Mouse (Mus musculus) kidney, embryonic 16.5 days (tissue): ENCODE data around the gene Slc39a10. TPM values are rescaled to one million over a fixed set of nuclear protein-coding genes. Genes with fewer than 3 reads are reported as not detected.
A peak's percentile ranks its signal among the peaks of the same experiment; 100 is the strongest.

Experiments used
- ATAC-seq: fragments of 200-750 bp; cut with Nextera tagmentation; 2 replicates; pipeline ENCODE4 v1.8.0; 2017; ENCODE audit warnings: moderate TSS enrichment; ENCODE audit not compliant: low FRiP score, low TSS enrichment
- H3K27ac ChIP-seq: fragments of 300-500 bp; sonication (generic); 2 replicates; pipeline ENCODE4 v1.5.1; 2014; ENCODE audit warnings: low read length
- H3K27me3 ChIP-seq: fragments of 300-500 bp; sonication (generic); 2 replicates; pipeline ENCODE4 v1.6.1; 2014; ENCODE audit warnings: low read length, control low read depth, mixed read lengths; ENCODE audit not compliant: insufficient read depth
- H3K36me3 ChIP-seq: fragments of 300-500 bp; sonication (generic); 2 replicates; pipeline ENCODE4 v1.6.1; 2014; ENCODE audit warnings: low read length, control low read depth, mixed read lengths; ENCODE audit not compliant: insufficient read depth
- H3K4me1 ChIP-seq: fragments of 300-500 bp; sonication (generic); 2 replicates; pipeline ENCODE4 v1.6.1; 2014; ENCODE audit warnings: low read length, control low read depth, mixed read lengths; ENCODE audit not compliant: insufficient read depth
- H3K4me2 ChIP-seq: fragments of 300-500 bp; sonication (generic); replicated peaks from 2 replicates; pipeline ENCODE4 v1.6.1; 2014; ENCODE audit warnings: low read depth, low read length
- H3K4me3 ChIP-seq: fragments of 300-500 bp; sonication (generic); 2 replicates; pipeline ENCODE4 v1.5.1; 2014; ENCODE audit warnings: mild to moderate bottlenecking, low read length
- H3K9ac ChIP-seq: fragments of 300-500 bp; sonication (generic); replicated peaks from 2 replicates; pipeline ENCODE4 v1.6.1; 2014; ENCODE audit warnings: low read length
- H3K9me3 ChIP-seq: fragments of 300-500 bp; sonication (generic); 2 replicates; pipeline ENCODE4 v1.6.1; 2016; ENCODE audit warnings: low read length, control low read depth
- WGBS: fragments of 180-500 bp; shearing (Covaris S2); extraction: QIAGEN DNeasy Blood & Tissue Kit; methylation state at CpG from one replicate; pipeline ENCODE4 v1.1.7; 2014; 5-methylcytosine and 5-hydroxymethylcytosine counted together
- polyA plus RNA-seq: library from polyadenylated mRNA; unstranded; fragments of >200 nt; fragmentation: Nextera tagmentation; extraction: Ambion mirVana; gene quantifications from 2 replicates; pipeline ENCODE4 v1.2.1, GENCODE M21; 2015

Slc39a10 gene
- polyA plus RNA-seq, 1 experiment from 2014 or later: 39.6 TPM

DNA sequence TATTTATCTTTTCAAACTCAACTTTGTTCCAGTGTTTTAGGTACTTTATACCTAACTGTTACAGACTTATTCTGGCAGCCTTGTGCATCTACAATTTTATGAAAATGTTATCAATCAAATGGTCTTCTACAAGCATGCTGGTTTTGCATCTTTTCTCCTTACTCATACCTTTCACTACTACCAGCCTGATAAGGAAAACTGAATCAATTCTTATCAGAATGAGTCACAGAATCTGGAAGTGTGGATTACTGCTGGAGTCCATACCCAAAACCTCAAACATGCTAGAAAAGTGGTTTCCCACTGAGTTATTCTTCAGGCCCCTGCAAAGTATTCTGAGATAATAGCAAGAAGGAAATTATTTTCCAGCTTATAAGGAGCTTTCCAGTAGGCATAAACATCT is 12.7 kb downstream of the Slc39a10 start:
- H3K4me2 ChIP-seq: no peak overlapping the region
- no peak overlapping the region for H3K9ac ChIP-seq
- H3K36me3 ChIP-seq: no peaks in the 10 kb centered on the region
- H3K27ac ChIP-seq: no peak overlapping the region
- ATAC-seq: no peak
- H3K27me3 ChIP-seq: no peaks in the 10 kb centered on the region
- H3K9me3 ChIP-seq: no peaks in the 10 kb centered on the region
- no peaks in the 10 kb centered on the region for H3K4me1 ChIP-seq
- H3K4me3 ChIP-seq: no peak overlapping the region

DNA sequence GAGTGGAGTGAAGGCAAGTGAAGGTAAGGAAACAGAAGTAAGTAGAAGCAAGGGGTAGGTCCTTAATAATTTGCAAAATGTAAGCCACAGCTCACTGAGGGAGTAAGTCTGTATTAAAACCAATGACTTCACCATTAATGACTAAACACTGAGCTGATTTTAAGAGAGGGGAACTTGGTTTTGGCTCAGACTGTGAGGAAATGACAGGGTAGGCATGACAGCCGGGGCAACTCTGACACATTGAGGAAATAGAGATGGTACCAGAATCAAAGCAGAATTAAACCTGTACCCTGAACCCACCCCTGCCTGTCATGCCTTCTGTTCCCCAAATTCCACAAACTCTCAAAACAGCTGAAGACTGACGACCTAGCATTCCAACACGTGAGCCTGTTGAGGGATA is 18.9 kb downstream of the Slc39a10 start:
- 57% methylated on average over 3 of the region's 3 CpGs for WGBS

DNA sequence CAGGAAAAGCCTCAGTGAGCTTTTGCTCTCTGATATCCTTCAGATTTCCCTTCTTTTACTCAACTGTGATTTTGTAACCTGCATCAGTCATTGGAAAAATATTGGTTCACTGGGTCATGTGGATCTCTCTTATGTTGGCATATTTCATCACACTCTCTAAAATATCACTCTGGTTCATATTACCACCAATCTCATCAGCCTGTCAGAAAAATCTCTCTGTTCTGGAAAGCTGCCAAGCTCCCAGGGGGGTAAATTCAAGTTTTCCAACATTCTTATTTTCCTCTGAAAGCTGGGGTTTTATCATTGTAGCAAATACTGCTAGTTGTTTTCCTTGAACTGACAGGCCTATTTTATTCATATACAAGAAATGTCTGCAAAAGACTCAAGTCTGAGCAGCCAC is 22.9 kb downstream of the Slc39a10 start:
- H3K4me1 ChIP-seq: no peaks in the 10 kb centered on the region
- H3K4me2 ChIP-seq: no peak overlapping the region
- H3K36me3 ChIP-seq: no peaks in the 10 kb centered on the region
- no peaks in the 10 kb centered on the region for H3K27me3 ChIP-seq
- H3K9ac ChIP-seq: no peak overlapping the region
- H3K27ac ChIP-seq: no peak overlapping the region
- no peak for ATAC-seq
- H3K9me3 ChIP-seq: no peaks in the 10 kb centered on the region
- no peak overlapping the region for H3K4me3 ChIP-seq

More for the DNA sequence above, 18.9 kb downstream of the Slc39a10 start:
- Histone ChIP-seq H3K4me1 (no peaks in the 10 kb centered on the region), H3K4me2 (no peak overlapping the region), H3K27ac (no peak overlapping the region), H3K27me3 (no peaks in the 10 kb centered on the region), H3K4me3 (no peak overlapping the region), H3K9me3 (no peaks in the 10 kb centered on the region), H3K9ac (no peak overlapping the region), H3K36me3 (no peaks in the 10 kb centered on the region)
- no peak for ATAC-seq

DNA sequence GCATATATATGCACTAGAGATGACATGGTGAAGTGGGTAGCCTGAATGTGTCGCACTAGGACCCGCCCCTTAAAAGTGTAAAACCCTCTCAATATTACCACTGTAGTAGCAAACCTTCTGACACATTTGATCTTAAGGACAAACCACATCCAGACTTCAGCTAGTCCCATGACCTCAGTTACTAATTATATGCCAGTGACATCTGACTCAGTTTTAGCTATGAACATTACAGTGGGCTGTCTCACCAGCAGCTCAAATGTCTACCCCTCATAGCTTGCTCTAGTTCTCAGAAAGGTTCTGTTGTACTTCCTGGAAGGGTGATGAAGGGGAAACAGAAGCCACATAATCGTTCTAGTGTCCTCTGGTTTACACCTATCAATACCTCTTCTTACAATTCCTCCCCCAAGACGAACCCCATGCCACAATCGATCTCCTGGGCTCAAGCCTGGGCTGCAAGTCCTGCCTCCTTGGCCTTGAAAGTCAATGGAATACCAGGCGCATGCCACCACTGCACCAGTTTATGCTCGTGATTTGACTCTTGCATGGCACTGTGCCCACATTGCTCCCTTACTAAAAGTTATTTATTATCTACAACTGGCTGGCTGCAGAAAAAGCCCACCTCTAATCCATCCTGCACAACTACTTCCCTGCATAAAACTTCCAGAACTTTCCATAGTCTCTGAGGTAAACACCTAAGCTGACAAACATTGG is 28.3 kb downstream of the Slc39a10 start:
- 76% methylated on average over 7 of the region's 7 CpGs for WGBS
- H3K27ac ChIP-seq: no peak overlapping the region
- H3K4me2 ChIP-seq: no peak overlapping the region
- H3K9ac ChIP-seq: no peak overlapping the region
- H3K4me1 ChIP-seq: no peaks in the 10 kb centered on the region
- ATAC-seq: peak; percentile 9; the same call in 1 of the 2 replicates
- no peaks in the 10 kb centered on the region for H3K27me3 ChIP-seq
- H3K9me3 ChIP-seq: no peaks in the 10 kb centered on the region
- H3K4me3 ChIP-seq: no peak overlapping the region
- no peaks in the 10 kb centered on the region for H3K36me3 ChIP-seq

DNA sequence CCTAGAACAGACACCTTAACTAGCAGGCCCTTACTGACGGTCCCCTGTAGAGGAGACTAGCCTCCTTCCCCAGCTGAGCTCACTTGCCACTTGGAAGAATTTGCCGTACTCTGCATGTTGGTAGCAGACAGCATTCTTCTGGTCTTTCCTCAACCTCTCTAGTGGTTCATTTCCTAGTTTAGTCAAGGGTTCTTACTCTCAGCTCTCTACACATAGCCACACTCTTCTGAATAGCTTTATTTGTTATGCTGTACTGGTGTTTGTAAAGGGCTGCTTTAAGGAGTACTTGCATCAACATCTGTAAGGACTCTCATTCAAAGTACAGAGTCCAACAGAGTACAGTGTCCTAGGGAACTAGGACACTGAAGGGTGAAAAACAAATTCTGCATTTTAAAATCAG is 29.2 kb downstream of the Slc39a10 start:
- no peaks in the 10 kb centered on the region for H3K36me3 ChIP-seq
- H3K4me2 ChIP-seq: no peak overlapping the region
- WGBS: 89% methylated on average over 2 of the region's 2 CpGs
- no peaks in the 10 kb centered on the region for H3K27me3 ChIP-seq
- no peaks in the 10 kb centered on the region for H3K4me1 ChIP-seq
- H3K9me3 ChIP-seq: no peaks in the 10 kb centered on the region
- no peak overlapping the region for H3K9ac ChIP-seq
- no peak overlapping the region for H3K4me3 ChIP-seq
- no peak for ATAC-seq
- no peak overlapping the region for H3K27ac ChIP-seq

DNA sequence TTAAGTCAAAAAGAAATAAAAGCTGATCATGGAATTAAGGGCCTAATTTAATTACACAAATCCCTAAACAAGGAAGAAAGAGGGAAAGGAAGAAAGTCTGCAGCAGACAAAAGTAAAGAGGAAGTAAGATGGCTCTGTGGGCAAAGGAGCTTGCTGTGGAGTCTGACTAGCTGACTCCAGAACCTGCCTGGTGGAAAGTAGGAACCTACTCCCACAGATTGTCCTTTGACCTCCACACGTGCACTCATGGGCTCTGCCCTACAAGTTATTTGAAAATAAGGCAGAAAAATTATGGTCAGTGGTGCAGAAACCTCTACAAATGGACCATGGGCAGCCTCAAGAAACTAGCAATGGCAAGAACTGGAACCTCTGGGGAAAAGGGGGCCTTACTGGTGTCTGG is 32.6 kb downstream of the Slc39a10 start:
- no peak for ATAC-seq
- 37% methylated on average over 1 of the region's 1 CpGs for WGBS
- Histone ChIP-seq H3K27me3 (no peaks in the 10 kb centered on the region), H3K4me3 (no peak overlapping the region), H3K27ac (no peak overlapping the region), H3K4me2 (no peak overlapping the region), H3K4me1 (no peaks in the 10 kb centered on the region), H3K9me3 (no peaks in the 10 kb centered on the region), H3K36me3 (no peaks in the 10 kb centered on the region), H3K9ac (no peak overlapping the region)

DNA sequence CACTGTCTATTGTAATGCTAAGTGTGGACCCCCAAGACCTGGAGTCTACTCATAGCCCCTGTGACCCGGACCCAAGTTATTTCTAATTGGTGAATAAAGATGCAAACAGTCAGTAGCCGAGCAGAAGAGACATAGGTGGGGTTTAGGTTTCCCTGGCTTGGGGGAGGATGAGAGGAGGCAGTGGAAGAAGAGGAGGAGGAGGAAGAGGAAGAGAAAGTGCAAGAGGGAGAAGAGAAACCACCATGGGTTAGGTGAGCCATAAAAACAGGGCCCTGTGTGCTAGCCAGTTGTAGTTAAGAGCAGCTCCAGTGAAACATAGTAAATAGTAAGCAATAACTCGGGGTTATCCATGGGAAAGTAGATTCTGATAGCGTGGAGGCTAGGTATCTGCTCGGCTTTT is 34.1 kb downstream of the Slc39a10 start:
- Histone ChIP-seq H3K36me3 (no peaks in the 10 kb centered on the region), H3K4me2 (no peak overlapping the region), H3K9ac (no peak overlapping the region), H3K27ac (no peak overlapping the region), H3K27me3 (no peaks in the 10 kb centered on the region), H3K4me3 (no peak overlapping the region), H3K9me3 (no peaks in the 10 kb centered on the region), H3K4me1 (peaks cover 8% of the 10 kb centered on the region; the same call in 1 of the 2 replicates)
- WGBS: 76% methylated on average over 5 of the region's 5 CpGs
- ATAC-seq: no peak

DNA sequence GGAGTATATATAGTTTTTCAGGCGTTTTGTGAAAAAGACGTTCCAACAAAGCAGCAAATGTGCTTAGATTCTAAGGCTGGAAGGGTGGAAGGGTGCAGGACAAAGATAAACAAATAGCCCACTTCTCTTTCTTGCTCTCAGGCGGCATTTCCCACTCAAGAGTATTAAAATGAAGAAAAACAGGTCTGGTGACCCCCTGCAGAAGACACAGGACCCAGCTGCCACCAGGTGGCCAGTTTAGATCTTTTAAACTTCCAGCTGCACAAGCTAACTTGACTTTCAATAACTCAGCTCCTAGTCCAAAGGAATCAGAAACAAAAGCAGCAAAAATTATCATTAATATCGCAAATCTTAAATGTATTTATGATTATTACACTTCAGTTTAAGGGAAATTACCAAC is 36.2 kb downstream of the Slc39a10 start:
- Histone ChIP-seq H3K4me3 (no peak overlapping the region), H3K4me1 (peaks cover 11% of the 10 kb centered on the region), H3K36me3 (no peaks in the 10 kb centered on the region), H3K27me3 (no peaks in the 10 kb centered on the region), H3K4me2 (no peak overlapping the region), H3K9me3 (no peaks in the 10 kb centered on the region), H3K9ac (no peak overlapping the region), H3K27ac (no peak overlapping the region)
- 50% methylated on average over 4 of the region's 4 CpGs for WGBS
- ATAC-seq: no peak

DNA sequence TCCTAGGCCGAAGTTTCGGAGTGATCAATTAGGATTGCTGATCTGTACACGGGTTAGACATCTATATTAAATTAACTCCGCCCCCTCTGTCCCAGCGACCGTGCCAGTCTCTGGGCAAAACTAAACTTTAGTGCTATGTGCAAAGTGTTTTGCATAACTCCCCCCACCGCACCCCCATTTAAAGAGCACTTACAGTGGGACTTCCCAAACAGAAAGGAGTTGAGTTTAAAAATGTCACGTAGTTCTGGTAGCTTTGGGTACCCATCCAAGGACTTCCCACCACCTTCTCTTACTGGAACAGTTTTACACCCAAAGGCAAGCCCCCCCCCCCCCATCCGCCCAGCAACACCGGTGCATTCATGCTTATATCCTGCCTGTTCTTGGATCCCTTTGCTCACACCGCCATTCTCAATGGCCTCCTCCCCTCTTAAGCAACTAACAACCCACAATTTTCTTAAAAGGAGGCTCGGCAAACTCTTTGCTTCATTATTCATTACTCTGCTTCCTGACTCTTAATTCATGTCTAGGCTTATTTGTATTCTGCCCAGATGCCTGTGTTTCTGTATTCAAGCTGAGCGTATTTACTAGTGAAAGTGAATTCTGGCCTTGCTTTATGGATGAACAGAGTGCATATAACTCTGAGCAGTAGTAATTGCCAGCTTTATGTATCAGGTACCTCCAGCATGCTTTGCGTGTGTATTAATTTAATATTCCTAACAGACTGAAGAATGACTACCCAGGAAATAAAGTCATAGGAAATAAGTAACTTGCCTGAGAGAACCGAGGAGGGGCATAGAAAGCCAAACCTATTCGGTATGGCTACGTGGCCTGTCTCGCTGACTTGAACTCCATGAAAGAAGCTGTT is 38.4 kb downstream of the Slc39a10 start:
- 21% methylated on average over 18 of the region's 18 CpGs for WGBS
- Histone ChIP-seq H3K9me3 (no peaks in the 10 kb centered on the region), H3K9ac (peak overlapping the region; percentile 100), H3K36me3 (no peaks in the 10 kb centered on the region), H3K27ac (peak overlapping the region; percentile 100), H3K4me1 (peaks cover 22% of the 10 kb centered on the region), H3K27me3 (no peaks in the 10 kb centered on the region), H3K4me3 (peak overlapping the region; percentile 92), H3K4me2 (peak overlapping the region; percentile 49)
- ATAC-seq: no peak; the same call in none of the 2 replicates
